Mouse (Mus musculus) gastrocnemius, adult 2 months (tissue): ENCODE data around the gene Gm11114. TPM values are rescaled to one million over a fixed set of nuclear protein-coding genes. Genes with fewer than 3 reads are reported as not detected.

Source experiments
- DNase-seq: peaks from one replicate; pipeline ENCODE4 v3.0.0; 2022
- H3K27ac ChIP-seq: fragments of 200-600 bp; 2 replicates; pipeline ENCODE4 v1.8.1; 2022; ENCODE audit warnings: mild to moderate bottlenecking
- H3K4me3 ChIP-seq: fragments of 200-600 bp; 2 replicates; pipeline ENCODE4 v1.8.1; 2022; ENCODE audit warnings: mild to moderate bottlenecking, moderate library complexity
- CTCF ChIP-seq: fragments of 200-600 bp; IDR thresholded peaks from 2 replicates; pipeline ENCODE4 v1.8.1; 2022; ENCODE audit warnings: antibody characterized with exemption, mild to moderate bottlenecking, moderate library complexity
- intact Hi-C: fragments of 180-260 bp; cut with DNase I; formaldehyde crosslinking; loops from one replicate; pipeline ENCODE4 v1.15.1; 2025
- long read RNA-seq, 2 experiments: library from polyadenylated mRNA; stranded (forward); transcript quantifications; one replicate each; pipeline ENCODE4 v2.0.0; 2021
- total RNA-seq, 2 experiments: library from RNA; stranded (reverse); gene quantifications; 2 replicates each; pipeline ENCODE4 v1.2.3; 2021

Gene Gm11114
- total RNA-seq, result not detected
- long read RNA-seq, experiment 1, result 0 reads
- long read RNA-seq, experiment 2, result 0 reads

GRCm38 (mm10) chr9:85312473-85312872 lies at the start of gene Gm11114:
Gene Gm11114 (plus strand): TSS chr9:85312773.
- Histone ChIP-seq H3K4me3 (no peak within 1 kb of the TSS), H3K27ac (no peak within 1 kb of the TSS)
- intact Hi-C loops, result no loop called here
- no peak for TF ChIP-seq CTCF
- no peak for DNase-seq

DNA sequence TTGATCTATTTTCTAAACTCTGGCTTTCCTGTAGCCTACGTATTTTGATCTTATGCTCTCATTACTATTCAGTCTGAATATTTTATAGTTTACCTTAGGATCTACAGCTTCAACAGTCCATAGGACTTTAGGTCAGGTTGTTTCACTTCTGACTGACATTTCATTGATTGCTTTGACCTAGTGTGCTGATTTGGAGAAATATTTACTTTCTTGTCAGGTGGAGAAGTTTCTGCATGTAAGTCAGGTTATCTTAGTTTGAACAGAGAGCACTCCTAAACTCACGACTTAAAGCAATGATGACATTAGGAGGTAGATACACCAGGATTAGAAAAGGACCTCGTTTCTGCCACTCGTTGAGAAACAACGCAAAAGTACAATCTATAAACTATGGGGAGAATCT lies 45.7 kb upstream of the Gm11114 start:
- Histone ChIP-seq H3K27ac (no peak overlapping the region), H3K4me3 (no peak overlapping the region)
- DNase-seq, result no peak
- intact Hi-C loops, result no loop called here
- TF ChIP-seq CTCF, result no peak

DNA sequence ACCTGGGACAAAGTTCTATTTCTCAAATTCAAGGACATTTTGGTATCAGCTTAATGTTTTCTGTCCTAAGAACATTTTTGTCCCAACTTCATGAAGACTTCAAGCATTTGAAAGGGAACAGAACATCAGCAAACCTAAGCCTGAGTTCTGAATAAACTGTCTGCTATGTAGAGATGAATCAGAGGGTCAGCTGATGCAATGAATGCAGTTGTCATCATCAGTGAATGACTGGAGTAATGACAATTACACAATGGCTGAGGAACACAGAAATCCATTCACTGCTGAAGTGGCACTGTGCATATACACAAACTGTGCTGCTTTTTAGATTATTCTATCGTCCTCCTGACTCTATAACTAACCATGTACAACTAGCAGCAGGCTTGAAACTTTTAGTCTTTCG lies 38.5 kb upstream of the Gm11114 start:
- DNase-seq, result no peak
- intact Hi-C loops, result no loop called here
- H3K27ac ChIP-seq, result no peak overlapping the region
- no peak overlapping the region for H3K4me3 ChIP-seq
- no peak for TF ChIP-seq CTCF

DNA sequence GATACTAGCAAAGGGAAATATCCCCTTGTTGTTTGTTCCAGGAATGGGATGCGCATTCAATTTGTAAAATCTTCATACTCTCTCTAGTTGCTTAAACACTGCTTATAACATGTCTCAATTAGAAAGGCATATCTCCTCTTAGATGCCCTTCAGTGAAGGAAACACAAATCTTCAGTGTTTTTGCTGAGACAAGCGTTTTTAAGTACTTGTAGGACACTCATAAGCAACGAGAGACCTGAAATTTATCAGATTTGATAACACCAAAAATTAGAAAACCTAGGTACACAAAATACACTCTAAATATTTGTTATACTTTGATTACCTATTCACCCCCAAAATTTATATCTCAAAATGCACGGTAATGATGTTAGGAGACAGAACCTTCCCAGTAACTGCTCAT lies 9.7 kb upstream of the Gm11114 start:
- H3K27ac ChIP-seq, result no peak overlapping the region
- no peak overlapping the region for H3K4me3 ChIP-seq
- intact Hi-C loops, result no loop called here
- DNase-seq, result no peak
- no peak for TF ChIP-seq CTCF

DNA sequence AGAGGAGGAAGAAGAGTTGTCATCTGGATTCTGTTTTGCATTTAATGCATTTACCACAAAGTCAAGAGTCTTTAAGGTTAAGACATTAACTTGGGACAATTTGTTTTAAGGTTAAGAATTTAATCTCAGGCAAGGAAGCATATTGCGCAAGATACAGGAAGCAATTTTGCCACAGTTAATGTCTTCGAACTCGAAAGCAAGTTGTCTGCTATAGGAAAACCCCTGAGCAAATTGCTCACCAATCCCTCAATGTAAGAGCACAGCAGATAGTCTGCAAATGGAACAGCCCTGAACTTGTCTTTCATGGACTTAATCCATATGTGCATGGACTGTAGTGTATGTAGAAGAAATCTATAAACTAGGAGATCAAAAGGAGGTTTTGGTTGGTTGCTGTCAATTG lies 9.2 kb upstream of the Gm11114 start:
- intact Hi-C loops, result no loop called here
- DNase-seq, result no peak
- H3K4me3 ChIP-seq, result no peak overlapping the region
- H3K27ac ChIP-seq, result no peak overlapping the region
- no peak for TF ChIP-seq CTCF

GRCm38 (mm10) chr9:85316122-85316521 lies 3.5 kb downstream of the Gm11114 start:
- intact Hi-C loops, result no loop called here
- H3K4me3 ChIP-seq, result no peak overlapping the region
- DNase-seq, result no peak
- no peak overlapping the region for H3K27ac ChIP-seq
- TF ChIP-seq CTCF, result no peak

DNA sequence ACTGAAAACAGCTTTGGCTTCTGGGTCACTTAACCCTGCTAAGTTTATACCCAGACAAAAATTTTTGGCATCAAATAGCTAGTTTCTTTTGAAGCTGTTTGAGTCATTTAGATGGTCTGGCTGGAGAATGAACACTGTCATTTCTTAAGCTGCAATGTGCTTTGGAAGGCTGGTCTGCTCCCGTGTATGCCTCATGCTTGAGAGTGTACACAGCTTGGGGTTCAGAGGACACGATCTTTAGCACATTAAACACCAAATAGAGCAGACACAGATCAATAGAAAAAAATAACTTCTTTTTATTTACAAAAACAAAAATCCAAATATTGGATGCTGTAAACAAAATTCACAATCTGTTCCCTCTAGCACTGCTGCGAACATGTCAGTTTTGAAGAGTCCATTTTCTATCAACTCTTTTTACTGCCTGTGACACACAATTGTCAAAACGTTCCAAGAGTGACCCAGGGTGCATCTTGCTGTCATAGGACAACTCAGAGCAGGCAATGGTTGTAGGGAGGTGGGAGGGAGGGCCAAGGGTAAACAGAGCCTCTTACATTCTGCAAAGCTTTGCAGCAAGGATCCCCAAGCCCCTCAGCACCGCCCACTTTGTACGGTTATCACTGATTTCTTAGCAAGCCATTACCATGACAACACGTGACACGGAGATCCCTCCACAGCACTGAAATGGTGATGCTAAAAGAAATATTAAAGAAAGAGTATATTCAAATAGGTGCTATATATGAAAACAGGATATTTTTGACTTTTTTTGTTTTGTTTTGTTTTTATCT lies 7.8 kb downstream of the Gm11114 start:
- intact Hi-C loops, result loop anchor here (10.0 kb wide), 1 partner anchor 364 kb away; no protein-coding TSS in a partner anchor
- no peak for DNase-seq
- Histone ChIP-seq H3K27ac (no peak overlapping the region), H3K4me3 (peak overlapping the region; percentile 48; the same call in 1 of the 2 replicates)
- TF ChIP-seq CTCF, result no peak

DNA sequence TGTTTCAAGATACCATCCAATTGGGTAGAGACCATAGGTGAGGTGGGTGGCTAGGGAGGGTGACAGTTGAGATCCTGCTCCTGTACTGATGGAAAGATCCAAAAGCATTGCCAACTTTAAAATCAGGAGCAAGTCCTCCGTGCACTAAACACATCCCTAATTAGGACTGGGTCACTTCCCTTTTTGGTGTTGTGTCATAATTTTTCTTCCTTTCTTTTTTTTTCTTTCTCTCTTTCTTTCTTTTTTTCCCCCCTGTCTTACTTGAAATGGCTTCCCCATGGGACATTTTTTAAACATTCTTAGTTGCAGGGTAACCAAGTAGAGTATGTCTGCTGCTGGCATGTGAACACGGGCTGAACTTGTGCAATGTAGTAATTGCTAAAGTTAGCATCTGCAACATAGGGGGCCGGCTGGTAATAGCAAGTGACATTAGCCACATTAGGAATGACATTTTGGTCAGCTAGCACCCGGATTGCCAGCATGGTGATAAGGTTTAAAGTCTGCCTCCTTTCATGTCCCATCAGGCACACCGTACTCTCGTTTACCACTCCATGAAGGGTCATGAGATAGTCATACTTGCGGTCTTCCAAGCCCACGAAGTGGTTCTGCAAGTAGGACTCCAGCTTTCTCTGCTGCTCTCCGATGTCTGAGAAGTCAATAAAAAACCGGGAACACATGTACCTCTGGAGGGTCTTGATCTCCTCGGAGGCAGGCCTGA lies 11.7 kb downstream of the Gm11114 start:
- Histone ChIP-seq H3K4me3 (peak overlapping the region; percentile 88), H3K27ac (peak overlapping the region; percentile 88)
- intact Hi-C loops, result loop anchor here (10.0 kb wide), 1 partner anchor 360 kb away; no protein-coding TSS in a partner anchor
- no peak for TF ChIP-seq CTCF
- DNase-seq, result no peak

- intact Hi-C loops, result loop anchor here (5.0 to 10.0 kb wide), 2 partner anchors 359 to 858 kb away; no protein-coding TSS in a partner anchor
- TF ChIP-seq CTCF, result no peak
- no peak for DNase-seq
- peak overlapping the region; percentile 88 for H3K27ac ChIP-seq
- peak overlapping the region; percentile 88 for H3K4me3 ChIP-seq
Observed at GRCm38 (mm10) chr9:85325201-85325868, 12.8 kb downstream of the Gm11114 start.

DNA sequence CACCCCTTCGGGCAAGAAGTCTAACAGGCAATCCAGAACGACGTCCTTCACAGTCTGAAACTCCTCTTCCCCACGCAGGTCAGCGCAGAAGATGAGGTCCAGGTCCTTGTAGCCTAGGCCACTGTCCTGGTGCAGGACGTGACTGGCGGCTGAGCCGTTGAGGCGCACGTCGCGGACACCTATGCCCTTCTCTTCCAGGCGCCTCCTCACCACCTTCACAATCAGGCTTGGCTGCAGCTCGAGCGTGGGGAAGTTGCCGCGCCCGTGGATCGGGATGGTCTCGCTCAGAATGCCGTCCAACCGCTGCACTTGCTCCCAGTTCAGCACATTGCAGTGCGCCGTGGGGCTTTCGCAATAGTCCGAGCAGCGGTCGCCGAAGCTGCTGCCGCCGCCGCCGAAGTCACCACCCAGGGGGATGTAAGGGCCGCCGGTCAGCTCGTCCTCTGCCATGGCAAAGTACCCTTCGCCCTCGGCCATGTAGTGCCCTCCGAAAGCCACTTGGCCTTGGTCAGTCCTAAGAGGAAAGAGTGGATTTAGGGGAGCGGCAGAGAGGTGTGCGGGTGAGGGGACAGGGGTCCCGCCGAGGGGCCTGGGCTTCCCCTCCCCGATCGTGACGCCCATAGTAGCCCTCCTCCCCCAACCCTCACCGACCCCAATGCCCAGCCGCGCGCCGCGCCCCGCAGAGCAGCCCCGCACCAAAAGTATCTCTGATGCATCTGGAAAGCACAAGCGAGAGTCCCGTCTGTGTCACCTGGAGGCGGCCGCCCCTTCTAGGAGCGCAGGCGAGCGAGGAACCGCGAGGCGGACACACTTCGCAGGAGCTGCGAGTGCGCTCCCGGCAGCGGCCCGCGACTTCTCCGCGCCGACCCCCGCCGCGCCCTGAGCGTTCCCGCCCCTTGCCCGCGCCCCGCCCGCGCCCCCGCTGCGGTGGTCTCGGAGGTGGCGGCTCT lies 14.0 kb downstream of the Gm11114 start:
- intact Hi-C loops, result loop anchor here (5.0 to 10.0 kb wide), 2 partner anchors 358 to 859 kb away; no protein-coding TSS in a partner anchor
- Histone ChIP-seq H3K4me3 (peak overlapping the region; percentile 88), H3K27ac (peak overlapping the region; percentile 88)
- no peak for TF ChIP-seq CTCF
- DNase-seq, result peak; percentile 65
